Mouse (Mus musculus) embryonic fibroblast, embryonic 13.5 days (primary cell): ENCODE data around the gene Churc1.

Source experiments
- CTCF ChIP-seq: IDR thresholded peaks from 2 replicates; pipeline ENCODE4 v1.5.1; 2011; ENCODE audit warnings: mild to moderate bottlenecking, control low read depth, low read length, moderate library complexity, borderline replicate concordance; ENCODE audit not compliant: insufficient read depth
- POLR2A ChIP-seq: IDR thresholded peaks from 2 replicates; pipeline ENCODE4 v1.6.1; 2011; ENCODE audit warnings: low read depth, mild to moderate bottlenecking, control low read depth, low read length, moderate library complexity

GRCm38 (mm10) chr12:76720572-76720971 is 44.8 kb upstream of the Churc1 start:
- TF ChIP-seq CTCF (no peak), POLR2A (no peak)
